Mouse (Mus musculus): ENCODE results near the gene Flii. TPM values are rescaled to one million over a fixed set of nuclear protein-coding genes. Genes with fewer than 3 reads are reported as not detected.
A peak's percentile ranks its signal among the peaks of the same experiment; 100 is the strongest.

Gene Flii
- total RNA-seq, 2 experiments from 2014 or later, result 58.4 to 60.6 TPM

DNA sequence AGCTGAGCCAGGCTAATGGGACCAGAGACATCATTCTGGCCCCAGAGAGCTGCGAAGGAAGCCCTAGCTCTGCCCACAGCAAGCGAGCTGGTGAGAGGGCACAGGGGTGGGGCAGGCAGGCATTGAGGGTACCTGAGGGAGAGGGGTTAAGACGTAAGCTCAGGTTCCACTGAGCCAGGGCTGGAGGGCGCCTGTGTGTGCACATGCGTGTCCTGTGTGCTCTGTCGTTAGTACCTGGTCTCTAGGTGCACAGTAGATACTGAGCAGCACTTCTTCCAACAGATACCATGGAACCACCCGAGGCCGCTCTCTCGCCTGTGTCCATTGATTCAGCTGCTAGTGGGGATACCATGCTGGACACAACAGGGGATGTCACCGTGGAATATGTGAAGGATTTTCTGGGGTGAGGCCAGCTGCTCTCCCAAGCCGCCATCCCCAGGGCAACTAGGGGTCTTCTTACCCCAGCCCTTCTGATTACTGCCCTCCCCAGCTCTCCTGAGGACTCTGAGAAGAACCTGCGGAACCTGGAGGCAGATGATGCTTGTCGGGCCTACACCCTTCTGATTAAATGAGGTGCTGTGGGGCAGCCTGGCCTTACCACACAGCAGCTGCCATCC, 14.3 kb downstream of the Flii start:
- no peak for DNase-seq

- no peak for DNase-seq
Observed at GRCm38 (mm10) chr11:60712040-60712439, 15.0 kb downstream of the Flii start.

- no peak for DNase-seq
Observed at GRCm38 (mm10) chr11:60711218-60711617, 15.8 kb downstream of the Flii start.

- no peak for DNase-seq
Observed at GRCm38 (mm10) chr11:60709481-60710465, 17.3 kb downstream of the Flii start.

GRCm38 (mm10) chr11:60708631-60709030, 18.4 kb downstream of the Flii start:
- no peak for DNase-seq

GRCm38 (mm10) chr11:60707672-60708071, 19.4 kb downstream of the Flii start:
- peak in 1 of 2 experiments; percentile 35 for DNase-seq

DNA sequence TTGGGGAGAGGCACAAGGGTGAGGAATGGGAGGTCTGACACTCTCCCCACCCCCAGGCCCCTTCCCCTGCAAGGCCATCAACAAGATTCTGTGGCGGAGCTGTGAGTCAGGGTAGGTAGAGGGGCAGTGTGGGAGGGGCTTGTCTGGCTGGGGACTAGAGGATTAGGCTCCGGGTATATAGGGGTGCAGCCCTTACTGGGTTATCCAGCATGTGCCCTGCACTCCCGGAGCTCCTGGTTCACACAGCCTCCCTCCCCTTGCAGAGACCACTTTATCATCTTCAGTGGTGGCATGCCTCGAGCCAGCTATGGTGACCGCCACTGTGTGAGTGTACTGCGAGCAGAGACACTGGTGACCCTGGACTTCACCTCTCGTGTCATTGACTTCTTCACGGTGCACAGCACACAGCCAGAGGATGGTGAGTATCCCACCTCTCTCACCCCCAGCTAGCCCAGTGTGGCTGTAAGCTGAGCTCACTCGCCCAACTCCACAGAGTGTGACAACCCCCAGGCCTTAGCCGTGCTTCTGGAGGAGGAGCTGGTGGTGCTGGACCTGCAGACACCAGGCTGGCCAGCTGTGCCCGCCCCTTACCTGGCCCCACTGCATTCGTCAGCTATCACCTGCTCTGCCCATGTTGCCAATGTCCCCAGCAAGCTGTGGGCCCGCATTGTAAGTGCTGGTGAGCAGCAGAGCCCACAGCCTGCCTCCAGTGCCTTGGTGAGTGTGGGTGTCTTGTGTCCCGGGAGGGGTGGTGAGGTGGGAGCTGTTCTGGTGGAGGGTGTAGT, 20.2 kb downstream of the Flii start:
- peak in 1 of 2 experiments; percentile 2 for DNase-seq

- DNase-seq, result no peak
Observed at GRCm38 (mm10) chr11:60706076-60706475, 21.0 kb downstream of the Flii start.

GRCm38 (mm10) chr11:60705255-60705654, 21.8 kb downstream of the Flii start:
- DNase-seq, result no peak

GRCm38 (mm10) chr11:60704023-60704880, 22.8 kb downstream of the Flii start:
- peak in 1 of 2 experiments; percentile 3 for DNase-seq

DNA sequence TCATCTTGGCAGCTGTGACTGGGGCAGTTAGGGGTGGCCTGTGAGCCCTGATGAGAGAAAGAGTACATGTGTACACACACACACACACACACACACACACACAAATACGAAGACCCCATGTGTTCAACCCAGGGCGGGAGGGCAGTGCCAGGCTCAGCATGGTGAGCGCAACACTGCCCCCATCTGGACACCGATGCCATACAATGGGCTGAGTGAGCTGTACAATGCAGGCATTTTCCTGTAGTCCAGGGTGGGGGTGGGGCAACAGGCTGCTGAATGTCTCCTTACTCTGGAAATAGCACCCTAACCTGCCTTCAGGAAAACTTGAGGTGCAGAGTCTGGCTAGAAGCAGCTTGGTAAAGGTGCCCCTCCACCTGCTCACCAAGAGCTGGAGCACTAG, 23.9 kb downstream of the Flii start:
- peak; percentile 62 to 73 for DNase-seq

DNA sequence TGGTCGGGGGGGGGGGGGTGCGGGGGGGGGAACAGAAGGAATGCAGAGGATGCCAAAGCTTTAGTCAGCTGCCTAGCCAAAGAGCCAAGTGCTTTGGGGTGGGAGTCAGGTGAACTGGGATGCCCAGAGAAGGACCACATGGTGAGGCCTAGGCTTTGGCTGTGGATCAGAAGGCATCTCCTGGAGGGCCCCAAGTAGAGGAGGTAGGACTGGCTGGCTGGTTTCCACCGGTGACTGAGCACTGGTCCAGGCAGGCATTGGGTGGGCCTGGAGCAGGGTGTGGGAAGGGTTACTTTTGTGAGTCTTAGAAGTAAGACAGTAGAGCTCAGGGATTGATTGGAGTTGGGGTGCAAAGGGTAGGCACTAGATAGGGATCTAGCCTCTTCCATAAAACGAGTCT, 25.5 kb downstream of the Flii start:
- no peak for DNase-seq

- no peak for DNase-seq
Observed at GRCm38 (mm10) chr11:60700320-60701185, 26.5 kb downstream of the Flii start.

- DNase-seq, result peak; percentile 80 to 84
Observed at GRCm38 (mm10) chr11:60699524-60700075, 27.5 kb downstream of the Flii start, which contains the start of gene Llgl1. Llgl1 (plus strand) TSS chr11:60699723.

DNA sequence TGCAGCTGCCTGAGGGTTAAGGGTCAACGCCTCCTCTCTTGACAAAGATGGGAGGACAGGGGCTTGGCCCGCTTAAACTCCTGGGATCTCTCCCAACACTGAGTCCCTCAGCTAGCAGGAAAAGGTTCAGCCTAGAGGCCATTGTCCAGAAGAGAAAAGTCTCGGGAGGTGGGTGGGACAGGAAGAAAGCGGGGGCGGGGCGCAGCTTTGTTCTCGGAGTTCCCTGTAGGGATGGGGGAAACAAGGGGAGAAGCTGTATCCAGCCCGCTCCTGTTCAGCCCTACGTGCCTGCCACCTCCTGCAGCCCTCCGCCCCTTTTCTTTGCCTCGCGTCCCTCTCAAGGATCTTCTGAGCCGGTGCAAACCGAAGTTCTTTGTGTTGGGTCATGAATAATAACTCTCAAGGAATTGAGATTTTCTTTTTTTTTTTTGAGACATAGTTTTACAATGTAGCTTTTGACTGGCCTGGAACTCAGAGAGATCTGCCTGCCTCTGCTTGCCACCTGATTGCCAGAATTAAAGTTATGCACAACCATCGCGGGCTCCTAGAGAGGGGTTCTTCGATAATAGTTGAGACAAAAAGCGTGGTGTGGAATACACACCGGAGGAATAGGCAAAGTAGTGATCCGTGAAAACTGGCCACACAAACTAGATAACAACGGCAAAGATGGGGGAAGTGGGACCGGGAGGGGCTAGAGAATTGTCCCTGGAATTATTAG, 28.1 kb downstream of the Flii start:
- DNase-seq, result peak in 1 of 2 experiments; percentile 12

DNA sequence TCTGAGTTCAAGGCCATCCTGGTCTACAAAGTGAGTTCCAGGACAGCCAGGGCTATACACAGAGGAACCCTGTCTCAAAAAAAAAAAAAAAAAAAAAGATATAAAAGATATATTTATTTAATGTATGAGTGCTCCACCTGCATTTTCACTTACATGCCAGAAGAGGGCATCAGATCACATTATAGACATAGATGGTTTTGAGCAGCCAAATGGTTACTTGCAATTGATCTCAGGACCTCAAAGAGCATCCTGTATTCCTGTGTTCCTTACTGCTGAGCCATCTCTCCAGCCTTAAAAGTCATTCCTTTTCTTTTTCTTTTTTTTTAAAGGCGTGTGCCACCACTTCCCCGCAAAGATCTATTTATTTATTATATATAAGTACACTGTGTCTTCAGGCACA, 29.5 kb downstream of the Flii start:
- DNase-seq, result no peak

GRCm38 (mm10) chr11:60696165-60696564, 30.9 kb downstream of the Flii start:
- no peak for DNase-seq

Data from layer of hippocampus, postnatal 36 days (tissue).